Mouse (Mus musculus) neural tube, embryonic 11.5 days (tissue): ENCODE data around the gene Clps. TPM values are rescaled to one million over a fixed set of nuclear protein-coding genes. Genes with fewer than 3 reads are reported as not detected.
A peak's percentile ranks its signal among the peaks of the same experiment; 100 is the strongest.
"Not testable (repeated sequence)": the region's sequence is repeated elsewhere in the genome, so short reads cannot be mapped to it uniquely, and the experiment has no call there.

Source experiments
- ATAC-seq: fragments of 200-750 bp; cut with Nextera tagmentation; 2 replicates; pipeline ENCODE4 v1.8.0; 2017; ENCODE audit warnings: moderate number of reproducible peaks, mild to moderate bottlenecking, moderate TSS enrichment, moderate library complexity; ENCODE audit not compliant: insufficient read depth, low FRiP score, low TSS enrichment
- DNase-seq: peaks from one replicate; pipeline ENCODE4 v3.0.0-alpha.2; 2015; ENCODE audit warnings: low spot score
- H3K27ac ChIP-seq: fragments of 300-500 bp; sonication (generic); 2 replicates; pipeline ENCODE4 v1.5.1; 2014; ENCODE audit warnings: low read depth, mild to moderate bottlenecking, low read length
- H3K27me3 ChIP-seq: fragments of 300-500 bp; sonication (generic); 2 replicates; pipeline ENCODE4 v1.6.1; 2014; ENCODE audit warnings: mild to moderate bottlenecking, low read length, mixed read lengths; ENCODE audit not compliant: control insufficient read depth, insufficient read depth
- H3K36me3 ChIP-seq: fragments of 300-500 bp; sonication (generic); 2 replicates; pipeline ENCODE4 v1.6.1; 2014; ENCODE audit warnings: mild to moderate bottlenecking, low read length, moderate library complexity, mixed read lengths; ENCODE audit not compliant: control insufficient read depth, insufficient read depth
- H3K4me1 ChIP-seq: fragments of 300-500 bp; sonication (generic); 2 replicates; pipeline ENCODE4 v1.6.1; 2014; ENCODE audit warnings: low read length, mixed read lengths; ENCODE audit not compliant: control insufficient read depth, insufficient read depth
- H3K4me2 ChIP-seq: fragments of 300-500 bp; sonication (generic); 2 replicates; pipeline ENCODE4 v1.6.1; 2014; ENCODE audit warnings: low read depth, mild to moderate bottlenecking, moderate library complexity
- H3K4me3 ChIP-seq: fragments of 300-500 bp; sonication (generic); 2 replicates; pipeline ENCODE4 v1.5.1; 2014; ENCODE audit warnings: low read depth, low read length
- H3K9ac ChIP-seq: fragments of 300-500 bp; sonication (generic); 2 replicates; pipeline ENCODE4 v1.6.1; 2014; ENCODE audit warnings: mild to moderate bottlenecking, low read length
- H3K9me3 ChIP-seq: fragments of 300-500 bp; sonication (generic); 2 replicates; pipeline ENCODE4 v1.6.1; 2016; ENCODE audit warnings: low read length; ENCODE audit not compliant: control insufficient read depth
- WGBS: fragments of 180-500 bp; shearing (Covaris S2); extraction: QIAGEN DNeasy Blood & Tissue Kit; methylation state at CpG from one replicate; pipeline ENCODE4 v1.1.7; 2014; 5-methylcytosine and 5-hydroxymethylcytosine counted together
- polyA plus RNA-seq: library from polyadenylated mRNA; unstranded; fragments of >200 nt; fragmentation: Nextera tagmentation; extraction: Ambion mirVana; gene quantifications from 2 replicates; pipeline ENCODE4 v1.2.1, GENCODE M21; 2014

Clps gene
- polyA plus RNA-seq, 1 experiment from 2014 or later: not detected

- H3K4me2 ChIP-seq: no peak overlapping the region
- no peaks in the 10 kb centered on the region for H3K4me1 ChIP-seq
- 62% methylated on average over 7 of the region's 7 CpGs for WGBS
- no peak for ATAC-seq
- H3K9ac ChIP-seq: no peak overlapping the region
- H3K27ac ChIP-seq: no peak overlapping the region
- H3K27me3 ChIP-seq: no peaks in the 10 kb centered on the region
- no peak for DNase-seq
- no peaks in the 10 kb centered on the region for H3K36me3 ChIP-seq
- H3K4me3 ChIP-seq: no peak overlapping the region
- no peaks in the 10 kb centered on the region for H3K9me3 ChIP-seq
Observed at GRCm38 (mm10) chr17:28561613-28562012, 1.0 kb upstream of the Clps start.

- H3K4me1 ChIP-seq: no peaks in the 10 kb centered on the region
- WGBS: 85% methylated on average over 6 of the region's 6 CpGs
- ATAC-seq: no peak
- H3K4me2 ChIP-seq: no peak overlapping the region
- H3K9me3 ChIP-seq: no peaks in the 10 kb centered on the region
- H3K27me3 ChIP-seq: no peaks in the 10 kb centered on the region
- no peak overlapping the region for H3K27ac ChIP-seq
- no peak overlapping the region for H3K4me3 ChIP-seq
- H3K9ac ChIP-seq: no peak overlapping the region
- H3K36me3 ChIP-seq: no peaks in the 10 kb centered on the region
- no peak for DNase-seq
Observed at GRCm38 (mm10) chr17:28557772-28558171, 2.8 kb downstream of the Clps start.

- ATAC-seq (no peak), DNase-seq (no peak)
- Histone ChIP-seq H3K4me1 (no peaks in the 10 kb centered on the region), H3K4me3 (no peak overlapping the region), H3K27ac (no peak overlapping the region), H3K4me2 (no peak overlapping the region), H3K9ac (no peak overlapping the region), H3K27me3 (no peaks in the 10 kb centered on the region), H3K9me3 (no peaks in the 10 kb centered on the region), H3K36me3 (no peaks in the 10 kb centered on the region)
- 61% methylated on average over 6 of the region's 6 CpGs for WGBS
Observed at GRCm38 (mm10) chr17:28556635-28557396, 3.8 kb downstream of the Clps start.

- WGBS: 87% methylated on average over 4 of the region's 4 CpGs
- H3K27ac ChIP-seq, H3K4me2 ChIP-seq, H3K9me3 ChIP-seq, H3K4me1 ChIP-seq, H3K4me3 ChIP-seq, ATAC-seq, H3K27me3 ChIP-seq, DNase-seq, H3K9ac ChIP-seq, H3K36me3 ChIP-seq: not testable (repeated sequence)
Observed at GRCm38 (mm10) chr17:28554021-28554420, 6.5 kb downstream of the Clps start.

GRCm38 (mm10) chr17:28553040-28553793 lies 7.3 kb downstream of the Clps start:
- Histone ChIP-seq H3K4me3 (no peak overlapping the region), H3K36me3 (no peaks in the 10 kb centered on the region), H3K27ac (no peak overlapping the region), H3K4me1 (no peaks in the 10 kb centered on the region), H3K9ac (no peak overlapping the region), H3K27me3 (no peaks in the 10 kb centered on the region), H3K4me2 (no peak overlapping the region), H3K9me3 (no peaks in the 10 kb centered on the region)
- DNase-seq (peak; percentile 72), ATAC-seq (no peak)
- 5% methylated on average over 14 of the region's 14 CpGs for WGBS

GRCm38 (mm10) chr17:28549111-28549510 lies 11.5 kb downstream of the Clps start, which contains the start of gene Clpsl2:
Gene Clpsl2, plus strand, starts transcription at chr17:28549411.
- no peaks in the 10 kb centered on the region for H3K9me3 ChIP-seq
- no peak for ATAC-seq
- 73% methylated on average over 14 of the region's 14 CpGs for WGBS
- H3K4me1 ChIP-seq: no peaks in the 10 kb centered on the region
- H3K27ac ChIP-seq: no peak within 1 kb of the TSS
- H3K4me2 ChIP-seq: no peak within 1 kb of the TSS
- no peak for DNase-seq
- no peak within 1 kb of the TSS for H3K4me3 ChIP-seq
- no peaks in the 10 kb centered on the region for H3K27me3 ChIP-seq
- no peaks in the 10 kb centered on the region for H3K36me3 ChIP-seq
- no peak within 1 kb of the TSS for H3K9ac ChIP-seq

GRCm38 (mm10) chr17:28548550-28548949 lies 12.0 kb downstream of the Clps start:
- WGBS: 69% methylated on average over 11 of the region's 11 CpGs
- H3K27ac ChIP-seq: no peak overlapping the region
- ATAC-seq: no peak

GRCm38 (mm10) chr17:28546925-28547324 lies 13.6 kb downstream of the Clps start:
- no peak overlapping the region for H3K9ac ChIP-seq
- H3K36me3 ChIP-seq: no peaks in the 10 kb centered on the region
- no peaks in the 10 kb centered on the region for H3K27me3 ChIP-seq
- ATAC-seq (no peak), DNase-seq (no peak)
- H3K4me2 ChIP-seq: no peak overlapping the region
- 91% methylated on average over 1 of the region's 1 CpGs for WGBS
- no peak overlapping the region for H3K4me3 ChIP-seq
- H3K4me1 ChIP-seq: no peaks in the 10 kb centered on the region
- no peaks in the 10 kb centered on the region for H3K9me3 ChIP-seq
- H3K27ac ChIP-seq: no peak overlapping the region

More at GRCm38 (mm10) chr17:28548550-28548949, 12.0 kb downstream of the Clps start:
- Histone ChIP-seq H3K36me3 (no peaks in the 10 kb centered on the region), H3K9me3 (no peaks in the 10 kb centered on the region), H3K4me1 (no peaks in the 10 kb centered on the region), H3K27me3 (no peaks in the 10 kb centered on the region), H3K9ac (no peak overlapping the region), H3K4me2 (no peak overlapping the region), H3K4me3 (no peak overlapping the region)
- no peak for DNase-seq

- H3K4me1 ChIP-seq: no peaks in the 10 kb centered on the region
- H3K27me3 ChIP-seq: no peaks in the 10 kb centered on the region
- no peak for DNase-seq
- no peak overlapping the region for H3K9ac ChIP-seq
- no peak overlapping the region for H3K27ac ChIP-seq
- no peaks in the 10 kb centered on the region for H3K36me3 ChIP-seq
- no peak overlapping the region for H3K4me2 ChIP-seq
- no peak overlapping the region for H3K4me3 ChIP-seq
- WGBS: 46% methylated on average over 12 of the region's 12 CpGs
- ATAC-seq: no peak
- H3K9me3 ChIP-seq: peaks cover 3% of the 10 kb centered on the region; the same call in 1 of the 2 replicates
Observed at GRCm38 (mm10) chr17:28537881-28538280, 22.7 kb downstream of the Clps start.
